Mouse (Mus musculus) T-helper 1 cell (primary cell): ENCODE measurements around the gene Fgfr2.

Experiments
- in situ Hi-C: fragments of 300-600 bp; cut with MboI, MseI; formaldehyde crosslinking; loops from one replicate; pipeline ENCODE4 v1.15.1; 2025; ENCODE audit warnings: high pct_unique_total_duplicates

The Fgfr2 gene

GRCm38 (mm10) chr7:133041784-133042183 lies 81.4 kb downstream of the Fgfr2 start:
- in situ Hi-C loops: no loop called here

GRCm38 (mm10) chr7:133040688-133041345 lies 82.3 kb downstream of the Fgfr2 start:
- in situ Hi-C loops: no loop called here

- in situ Hi-C loops: no loop called here
Measured at GRCm38 (mm10) chr7:133039556-133040255, 83.4 kb downstream of the Fgfr2 start.

GRCm38 (mm10) chr7:133037618-133038017 lies 85.5 kb downstream of the Fgfr2 start:
- in situ Hi-C loops: no loop called here

GRCm38 (mm10) chr7:133037217-133037616 lies 85.9 kb downstream of the Fgfr2 start:
- in situ Hi-C loops: no loop called here

- in situ Hi-C loops: no loop called here
Measured at GRCm38 (mm10) chr7:133035901-133036300, 87.2 kb downstream of the Fgfr2 start.

GRCm38 (mm10) chr7:133032589-133033203 lies 90.5 kb downstream of the Fgfr2 start:
- in situ Hi-C loops: no loop called here

- in situ Hi-C loops: no loop called here
Measured at GRCm38 (mm10) chr7:133029496-133030047, 93.6 kb downstream of the Fgfr2 start.

- in situ Hi-C loops: no loop called here
Measured at GRCm38 (mm10) chr7:133029004-133029403, 94.1 kb downstream of the Fgfr2 start.

- in situ Hi-C loops: no loop called here
Measured at GRCm38 (mm10) chr7:133027930-133028329, 95.2 kb downstream of the Fgfr2 start.

GRCm38 (mm10) chr7:133024694-133025093 lies 98.5 kb downstream of the Fgfr2 start:
- in situ Hi-C loops: no loop called here

GRCm38 (mm10) chr7:133019481-133020020 lies 103.6 kb downstream of the Fgfr2 start:
- in situ Hi-C loops: no loop called here

- in situ Hi-C loops: no loop called here
Measured at GRCm38 (mm10) chr7:133018961-133019360, 104.2 kb downstream of the Fgfr2 start.

- in situ Hi-C loops: no loop called here
Measured at GRCm38 (mm10) chr7:133015416-133016070, 107.6 kb downstream of the Fgfr2 start.

GRCm38 (mm10) chr7:133014631-133015030 lies 108.5 kb downstream of the Fgfr2 start:
- in situ Hi-C loops: no loop called here

- in situ Hi-C loops: no loop called here
Measured at GRCm38 (mm10) chr7:133013923-133014322, 109.2 kb downstream of the Fgfr2 start.

GRCm38 (mm10) chr7:133012637-133013366 lies 110.3 kb downstream of the Fgfr2 start:
- in situ Hi-C loops: no loop called here

GRCm38 (mm10) chr7:133011611-133012010 lies 111.5 kb downstream of the Fgfr2 start:
- in situ Hi-C loops: no loop called here

GRCm38 (mm10) chr7:133011191-133011590 lies 112.0 kb downstream of the Fgfr2 start:
- in situ Hi-C loops: no loop called here

GRCm38 (mm10) chr7:133010477-133010876 lies 112.7 kb downstream of the Fgfr2 start:
- in situ Hi-C loops: no loop called here

GRCm38 (mm10) chr7:133009676-133010075 lies 113.5 kb downstream of the Fgfr2 start:
- in situ Hi-C loops: no loop called here
